ENCODE assay signal across 7 mouse cellular contexts in genomic region chr16:20732925-20733730, GRCm38 (mm10). TPM values are rescaled to one million over a fixed set of nuclear protein-coding genes. Genes with fewer than 3 reads are reported as not detected.
DNase-seq lines count a peak whose midpoint lies in the region; ATAC-seq lines count a peak whose summit lies in the region.

Gene Chrd (plus strand): TSS chr16:20733127.

- H3K27me3 ChIP-seq in forebrain, embryonic 14.5 days (replicated peaks; ENCODE audit: control insufficient read depth, insufficient read depth, low read length) = peaks cover 21% of the 10 kb centered on the region
- H3K27me3 ChIP-seq in stomach, embryonic 14.5 days (ENCODE audit: control insufficient read depth, insufficient read depth, low read length) = peaks cover 15% of the 10 kb centered on the region

- peak within 1 kb of the TSS; percentile 63 for H3K4me3 ChIP-seq in forebrain, embryonic 14.5 days (ENCODE audit: low read depth, low read length)
- peak within 1 kb of the TSS; percentile 63 for H3K4me3 ChIP-seq in stomach, embryonic 14.5 days (ENCODE audit: low read depth, low read length)

- H3K36me3 ChIP-seq in forebrain, embryonic 14.5 days (ENCODE audit: control insufficient read depth, insufficient read depth, low read length) = 0 out of 2 replicates have a peak, but pooled peaks cover 3% of the 10 kb centered on the region
- H3K36me3 ChIP-seq in stomach, embryonic 14.5 days (ENCODE audit: control insufficient read depth, insufficient read depth, low read length) = no peaks in the 10 kb centered on the region

- H3K9me3 ChIP-seq in forebrain, embryonic 14.5 days (replicated peaks; ENCODE audit: control insufficient read depth, low read length) = no peaks in the 10 kb centered on the region
- no peaks in the 10 kb centered on the region for H3K9me3 ChIP-seq in stomach, embryonic 14.5 days (ENCODE audit: control insufficient read depth, low read depth, low read length)

- under 1% methylated on average over 59 of the region's 70 CpGs for WGBS in forebrain, embryonic 14.5 days
- under 1% methylated on average over 67 of the region's 70 CpGs for WGBS in stomach, embryonic 14.5 days

- peak; percentile 42 for ATAC-seq in cerebellum, adult (ENCODE audit: insufficient number of reproducible peaks, low FRiP score, low TSS enrichment)
- ATAC-seq in forebrain, embryonic 14.5 days = peak; percentile 86
- peak; percentile 82 for ATAC-seq in stomach, embryonic 14.5 days (ENCODE audit: insufficient number of reproducible peaks, insufficient read depth, low FRiP score, low read depth)

- DNase-seq in R1 (ENCODE audit: low read depth, low spot score) = peak; percentile 56
- peak; percentile 60 for DNase-seq in forebrain, embryonic 14.5 days (ENCODE audit: low spot score)
- DNase-seq in heart, postnatal 4 days = peak; percentile 74
- DNase-seq in left cerebral cortex, adult 8-10 months (ENCODE audit: low spot score in 2 of 2) = peak in 1 of 2 experiments; percentile 51
- peak; percentile 76 to 85 for DNase-seq in lung, postnatal 4 days

- H3K4me1 ChIP-seq in forebrain, embryonic 14.5 days (ENCODE audit: control insufficient read depth, insufficient read depth, low read length) = peaks cover 7% of the 10 kb centered on the region
- peaks cover 8% of the 10 kb centered on the region; the same call in 1 of the 2 replicates for H3K4me1 ChIP-seq in stomach, embryonic 14.5 days (ENCODE audit: control insufficient read depth, insufficient read depth, low read length)

- H3K9ac ChIP-seq in forebrain, embryonic 14.5 days (ENCODE audit: low read length) = peak within 1 kb of the TSS; percentile 83
- peak within 1 kb of the TSS; percentile 65 for H3K9ac ChIP-seq in stomach, embryonic 14.5 days (replicated peaks; ENCODE audit: low read depth, low read length)

- H3K27ac ChIP-seq in forebrain, embryonic 14.5 days (ENCODE audit: low read depth, low read length) = peak within 1 kb of the TSS; percentile 55
- H3K27ac ChIP-seq in stomach, embryonic 14.5 days (ENCODE audit: low read length) = peak within 1 kb of the TSS; percentile 80

- H3K4me2 ChIP-seq in forebrain, embryonic 14.5 days (ENCODE audit: low read length) = peak within 1 kb of the TSS; percentile 98
- peak within 1 kb of the TSS; percentile 98 for H3K4me2 ChIP-seq in stomach, embryonic 14.5 days (replicated peaks; ENCODE audit: low read depth, low read length)

RNA-seq across cellular contexts. Expression of gene Chrd, which starts in this region (rescaled TPM):
- polyA plus RNA-seq in forebrain, embryonic 14.5 days (2014; fragmentation: Nextera tagmentation; extraction: Ambion mirVana) = 2.6 and 3.8 TPM in 2 replicates
- 1 to 10 TPM; 1.6 to 1.9 TPM for total RNA-seq in heart, postnatal 4 days (2021)
- 10 to 100 TPM; 26.7 to 42.0 (median 32.0) TPM for total RNA-seq in left cerebral cortex, adult 8-10 months (2022)
- polyA plus RNA-seq in stomach, embryonic 14.5 days (2014; fragmentation: Nextera tagmentation; extraction: Ambion mirVana) = 4.5 and 5.4 TPM in 2 replicates

Comparison
In these comparisons a context has a peak if more than half of its experiments do, and no peak if none do; other contexts are left out.
1. RNA of gene Chrd (total RNA-seq): 26.7 to 42.0 TPM in left cerebral cortex, adult 8-10 months; 1.6 to 1.9 TPM in heart, postnatal 4 days; every median in the first group is over 4 times any median in the second.
2. Peak in every context shown above with its lines, with median percentiles within 50 percentile points of each other: ATAC-seq.